Mouse (Mus musculus): ENCODE measurements around the gene Rgs7. TPM values are rescaled to one million over a fixed set of nuclear protein-coding genes. Genes with fewer than 3 reads are reported as not detected.
A peak's percentile ranks its signal among the peaks of the same experiment; 100 is the strongest.

The Rgs7 gene
- polyA plus RNA-seq, 1 experiment from 2014 or later, result 44.9 TPM

DNA sequence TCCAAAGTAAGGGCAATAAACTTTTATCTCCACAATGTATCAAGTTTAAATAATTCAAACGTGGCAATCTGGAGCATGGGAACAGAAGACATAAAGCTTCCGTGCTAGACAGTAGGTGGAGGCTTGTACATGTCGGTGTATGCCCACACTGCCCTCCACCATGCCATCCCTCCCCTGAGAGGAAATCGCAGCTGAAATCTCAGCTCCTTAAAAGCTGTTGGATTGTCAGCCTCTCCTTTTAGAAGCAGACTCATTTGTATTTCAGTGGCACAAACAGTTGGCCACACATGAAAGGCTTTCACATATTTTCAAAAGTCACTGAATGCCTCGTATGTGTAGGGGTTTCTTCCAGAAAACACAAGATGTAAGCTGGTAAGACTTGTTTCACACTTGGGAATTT, 304.1 kb downstream of the Rgs7 start:
- no peak overlapping the region for H3K4me2 ChIP-seq (ENCODE audit: low read length)
- H3K27ac ChIP-seq (ENCODE audit: low read length), result no peak overlapping the region
- 57% methylated on average over 5 of the region's 5 CpGs for WGBS
- H3K4me3 ChIP-seq (ENCODE audit: low read depth, low read length), result no peak overlapping the region
- no peak for ATAC-seq
- no peaks in the 10 kb centered on the region for H3K9me3 ChIP-seq (replicated peaks; ENCODE audit: control insufficient read depth, low read length, poor library complexity, severe bottlenecking)
- no peaks in the 10 kb centered on the region for H3K27me3 ChIP-seq (ENCODE audit: control insufficient read depth, insufficient read depth, low read depth, low read length)
- H3K9ac ChIP-seq (ENCODE audit: low read depth, low read length), result no peak overlapping the region
- H3K36me3 ChIP-seq (ENCODE audit: control insufficient read depth, insufficient read depth, low read length), result no peaks in the 10 kb centered on the region
- no peaks in the 10 kb centered on the region for H3K4me1 ChIP-seq (ENCODE audit: control insufficient read depth, insufficient read depth, low read length)

- Histone ChIP-seq H3K27ac (ENCODE audit: low read length) (no peak overlapping the region), H3K4me3 (ENCODE audit: low read depth, low read length) (no peak overlapping the region), H3K4me1 (ENCODE audit: control insufficient read depth, insufficient read depth, low read length) (no peaks in the 10 kb centered on the region), H3K36me3 (ENCODE audit: control insufficient read depth, insufficient read depth, low read length) (no peaks in the 10 kb centered on the region), H3K27me3 (ENCODE audit: control insufficient read depth, insufficient read depth, low read depth, low read length) (no peaks in the 10 kb centered on the region), H3K4me2 (ENCODE audit: low read length) (no peak overlapping the region), H3K9me3 (replicated peaks; ENCODE audit: control insufficient read depth, low read length, poor library complexity, severe bottlenecking) (no peaks in the 10 kb centered on the region), H3K9ac (ENCODE audit: low read depth, low read length) (no peak overlapping the region)
- ATAC-seq, result no peak
- 88% methylated on average over 2 of the region's 2 CpGs for WGBS
Measured at GRCm38 (mm10) chr1:175185211-175185610, 307.1 kb downstream of the Rgs7 start.

- H3K4me2 ChIP-seq (ENCODE audit: low read length), result no peak overlapping the region
- H3K27me3 ChIP-seq (ENCODE audit: control insufficient read depth, insufficient read depth, low read depth, low read length), result no peaks in the 10 kb centered on the region
- no peak for ATAC-seq
- no peak overlapping the region for H3K27ac ChIP-seq (ENCODE audit: low read length)
- H3K4me1 ChIP-seq (ENCODE audit: control insufficient read depth, insufficient read depth, low read length), result no peaks in the 10 kb centered on the region
- no peaks in the 10 kb centered on the region for H3K36me3 ChIP-seq (ENCODE audit: control insufficient read depth, insufficient read depth, low read length)
- no peak overlapping the region for H3K4me3 ChIP-seq (ENCODE audit: low read depth, low read length)
- no peak overlapping the region for H3K9ac ChIP-seq (ENCODE audit: low read depth, low read length)
- WGBS, result 81% methylated on average over 3 of the region's 3 CpGs
- no peaks in the 10 kb centered on the region for H3K9me3 ChIP-seq (replicated peaks; ENCODE audit: control insufficient read depth, low read length, poor library complexity, severe bottlenecking)
Measured at GRCm38 (mm10) chr1:175184736-175185135, 307.6 kb downstream of the Rgs7 start.

DNA sequence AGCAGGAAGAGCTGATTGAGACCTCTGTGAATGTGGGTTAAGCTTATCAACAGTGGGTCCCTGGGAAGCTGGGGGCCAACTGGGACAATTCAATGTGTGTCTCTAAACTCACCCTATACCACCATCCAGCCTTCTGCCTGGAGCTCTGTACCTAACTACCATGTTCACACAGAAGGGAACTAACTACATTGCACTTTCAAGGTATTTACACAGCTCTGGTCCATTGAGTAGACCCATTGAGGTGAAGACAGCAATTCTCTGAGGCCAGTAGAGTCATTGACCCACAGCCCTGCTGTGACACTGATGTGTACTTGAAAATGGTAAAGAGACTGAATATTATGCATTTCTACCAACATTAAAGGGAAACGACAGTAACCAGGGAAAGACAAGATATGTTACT, 313.6 kb downstream of the Rgs7 start:
- Histone ChIP-seq H3K4me3 (ENCODE audit: low read depth, low read length) (no peak overlapping the region), H3K9ac (ENCODE audit: low read depth, low read length) (no peak overlapping the region), H3K27me3 (ENCODE audit: control insufficient read depth, insufficient read depth, low read depth, low read length) (no peaks in the 10 kb centered on the region), H3K4me1 (ENCODE audit: control insufficient read depth, insufficient read depth, low read length) (no peaks in the 10 kb centered on the region), H3K9me3 (replicated peaks; ENCODE audit: control insufficient read depth, low read length, poor library complexity, severe bottlenecking) (no peaks in the 10 kb centered on the region), H3K36me3 (ENCODE audit: control insufficient read depth, insufficient read depth, low read length) (no peaks in the 10 kb centered on the region), H3K27ac (ENCODE audit: low read length) (no peak overlapping the region), H3K4me2 (ENCODE audit: low read length) (no peak overlapping the region)
- ATAC-seq, result no peak
- WGBS, result 88% methylated on average over 1 of the region's 1 CpGs

GRCm38 (mm10) chr1:175174918-175175675, 317.2 kb downstream of the Rgs7 start:
- WGBS, result 77% methylated on average over 5 of the region's 5 CpGs
- no peak overlapping the region for H3K4me3 ChIP-seq (ENCODE audit: low read depth, low read length)
- H3K4me2 ChIP-seq (ENCODE audit: low read length), result no peak overlapping the region
- no peak for ATAC-seq
- no peaks in the 10 kb centered on the region for H3K4me1 ChIP-seq (ENCODE audit: control insufficient read depth, insufficient read depth, low read length)
- no peak overlapping the region for H3K9ac ChIP-seq (ENCODE audit: low read depth, low read length)
- H3K27ac ChIP-seq (ENCODE audit: low read length), result no peak overlapping the region
- no peaks in the 10 kb centered on the region for H3K27me3 ChIP-seq (ENCODE audit: control insufficient read depth, insufficient read depth, low read depth, low read length)
- H3K9me3 ChIP-seq (replicated peaks; ENCODE audit: control insufficient read depth, low read length, poor library complexity, severe bottlenecking), result no peaks in the 10 kb centered on the region
- no peaks in the 10 kb centered on the region for H3K36me3 ChIP-seq (ENCODE audit: control insufficient read depth, insufficient read depth, low read length)

DNA sequence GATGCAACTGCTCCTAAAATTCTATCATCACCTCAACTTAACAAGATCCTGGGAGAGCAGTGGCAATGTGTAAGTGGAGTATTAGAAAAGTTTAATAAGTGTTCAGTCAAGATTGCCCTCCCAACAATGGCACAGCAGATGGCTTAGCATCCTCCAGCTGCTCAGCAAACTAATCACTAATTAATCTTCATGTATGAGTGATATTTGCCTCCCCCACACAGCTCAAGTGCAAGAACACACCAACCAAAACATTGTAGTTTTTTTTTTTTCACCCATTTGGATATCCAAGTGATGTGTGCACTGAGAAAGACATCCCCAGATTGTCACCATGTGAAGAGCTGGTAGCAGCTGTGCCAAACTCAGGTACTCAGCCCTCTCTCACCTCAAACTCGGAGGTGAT, 336.8 kb downstream of the Rgs7 start:
- Histone ChIP-seq H3K27ac (ENCODE audit: low read length) (no peak overlapping the region), H3K4me1 (ENCODE audit: control insufficient read depth, insufficient read depth, low read length) (no peaks in the 10 kb centered on the region), H3K27me3 (ENCODE audit: control insufficient read depth, insufficient read depth, low read depth, low read length) (no peaks in the 10 kb centered on the region), H3K9ac (ENCODE audit: low read depth, low read length) (no peak overlapping the region), H3K9me3 (replicated peaks; ENCODE audit: control insufficient read depth, low read length, poor library complexity, severe bottlenecking) (no peaks in the 10 kb centered on the region), H3K4me3 (ENCODE audit: low read depth, low read length) (no peak overlapping the region), H3K4me2 (ENCODE audit: low read length) (no peak overlapping the region), H3K36me3 (ENCODE audit: control insufficient read depth, insufficient read depth, low read length) (no peaks in the 10 kb centered on the region)
- ATAC-seq, result no peak
- 88% methylated on average over 1 of the region's 1 CpGs for WGBS

DNA sequence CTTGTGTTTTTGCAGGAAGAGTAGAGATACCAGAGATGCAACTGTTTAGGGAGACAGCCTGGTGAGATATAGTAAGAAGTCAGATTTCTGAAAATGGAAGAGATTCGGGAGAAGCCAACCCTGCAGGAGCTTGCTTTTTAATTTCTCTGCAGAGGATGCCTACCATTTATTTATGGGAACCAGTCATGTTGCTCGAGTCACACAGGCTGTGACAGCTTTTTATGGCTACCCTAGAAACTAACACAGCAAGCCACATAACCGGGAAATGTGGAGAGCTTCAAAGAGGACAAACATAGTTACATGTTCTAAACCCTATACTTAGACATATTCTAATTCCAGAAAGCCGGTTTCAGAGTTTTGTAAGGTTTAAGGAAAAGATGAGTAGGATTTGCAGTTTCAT, 349.2 kb downstream of the Rgs7 start:
- H3K27me3 ChIP-seq (ENCODE audit: control insufficient read depth, insufficient read depth, low read depth, low read length), result no peaks in the 10 kb centered on the region
- H3K4me3 ChIP-seq (ENCODE audit: low read depth, low read length), result no peak overlapping the region
- WGBS, result 87% methylated on average over 4 of the region's 4 CpGs
- no peak overlapping the region for H3K4me2 ChIP-seq (ENCODE audit: low read length)
- ATAC-seq, result no peak
- H3K9me3 ChIP-seq (replicated peaks; ENCODE audit: control insufficient read depth, low read length, poor library complexity, severe bottlenecking), result no peaks in the 10 kb centered on the region
- H3K36me3 ChIP-seq (ENCODE audit: control insufficient read depth, insufficient read depth, low read length), result no peaks in the 10 kb centered on the region
- H3K9ac ChIP-seq (ENCODE audit: low read depth, low read length), result no peak overlapping the region
- no peaks in the 10 kb centered on the region for H3K4me1 ChIP-seq (ENCODE audit: control insufficient read depth, insufficient read depth, low read length)
- H3K27ac ChIP-seq (ENCODE audit: low read length), result no peak overlapping the region

DNA sequence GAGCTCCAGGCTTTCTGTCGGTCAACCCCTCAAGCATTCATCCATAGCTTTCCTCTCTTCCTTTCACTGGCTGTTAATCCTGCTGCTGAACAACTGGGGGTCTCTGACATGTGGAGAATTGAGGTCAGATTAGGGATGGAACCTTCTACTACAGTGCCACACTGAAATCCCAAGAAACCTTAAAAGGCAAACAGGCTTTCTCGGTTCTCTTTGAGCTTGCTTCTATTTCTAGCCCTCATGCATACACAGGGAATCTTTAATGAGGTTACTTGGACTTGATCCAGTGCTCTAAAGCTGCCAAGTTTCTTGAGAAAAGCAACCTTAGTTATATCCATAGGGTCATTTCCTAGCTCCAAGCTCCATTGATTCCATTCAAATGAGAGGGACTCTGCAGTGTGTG, 363.8 kb downstream of the Rgs7 start:
- ATAC-seq, result peak; percentile 85

DNA sequence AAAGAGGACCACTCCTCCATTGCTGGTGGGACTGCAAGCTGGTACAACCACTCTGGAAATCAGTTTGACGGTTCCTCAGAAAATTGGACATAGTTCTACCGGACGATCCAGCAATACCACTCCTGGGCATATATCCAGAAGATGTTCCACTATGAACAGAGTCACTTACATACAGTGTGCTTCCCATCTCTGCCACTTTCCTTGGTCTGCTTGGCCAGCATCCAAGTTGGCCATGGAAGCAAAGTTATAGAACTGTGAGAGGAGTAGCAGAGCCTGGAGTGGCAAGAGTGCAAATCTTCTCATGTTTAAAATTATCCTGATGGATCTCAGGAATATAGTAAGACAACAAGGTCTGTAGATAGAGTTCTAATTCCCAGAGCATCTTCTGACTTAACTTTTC, 367.9 kb downstream of the Rgs7 start:
- H3K4me1 ChIP-seq (ENCODE audit: control insufficient read depth, insufficient read depth, low read length), result no peaks in the 10 kb centered on the region
- WGBS, result 93% methylated on average over 3 of the region's 3 CpGs
- no peak for ATAC-seq
- no peak overlapping the region for H3K27ac ChIP-seq (ENCODE audit: low read length)
- H3K4me2 ChIP-seq (ENCODE audit: low read length), result no peak overlapping the region
- H3K4me3 ChIP-seq (ENCODE audit: low read depth, low read length), result no peak overlapping the region
- H3K36me3 ChIP-seq (ENCODE audit: control insufficient read depth, insufficient read depth, low read length), result no peaks in the 10 kb centered on the region
- no peaks in the 10 kb centered on the region for H3K27me3 ChIP-seq (ENCODE audit: control insufficient read depth, insufficient read depth, low read depth, low read length)
- H3K9ac ChIP-seq (ENCODE audit: low read depth, low read length), result no peak overlapping the region
- H3K9me3 ChIP-seq (replicated peaks; ENCODE audit: control insufficient read depth, low read length, poor library complexity, severe bottlenecking), result no peaks in the 10 kb centered on the region

More for the DNA sequence above, 363.8 kb downstream of the Rgs7 start:
- no peaks in the 10 kb centered on the region for H3K27me3 ChIP-seq (ENCODE audit: control insufficient read depth, insufficient read depth, low read depth, low read length)
- no peaks in the 10 kb centered on the region for H3K4me1 ChIP-seq (ENCODE audit: control insufficient read depth, insufficient read depth, low read length)
- no peak overlapping the region for H3K4me2 ChIP-seq (ENCODE audit: low read length)
- H3K4me3 ChIP-seq (ENCODE audit: low read depth, low read length), result no peak overlapping the region
- 0% methylated on average over 2 of the region's 2 CpGs for WGBS
- no peaks in the 10 kb centered on the region for H3K36me3 ChIP-seq (ENCODE audit: control insufficient read depth, insufficient read depth, low read length)
- H3K9me3 ChIP-seq (replicated peaks; ENCODE audit: control insufficient read depth, low read length, poor library complexity, severe bottlenecking), result no peaks in the 10 kb centered on the region
- H3K9ac ChIP-seq (ENCODE audit: low read depth, low read length), result no peak overlapping the region
- peak overlapping the region; percentile 6; the same call in 1 of the 2 replicates for H3K27ac ChIP-seq (ENCODE audit: low read length)

All from midbrain, embryonic 16.5 days (tissue).